Mouse (Mus musculus): ENCODE results near the gene Rftn2. TPM values are rescaled to one million over a fixed set of nuclear protein-coding genes. Genes with fewer than 3 reads are reported as not detected.
A peak's percentile ranks its signal among the peaks of the same experiment; 100 is the strongest.

Gene Rftn2
- total RNA-seq, 2 experiments from 2014 or later: 2.9 to 3.7 TPM

DNA sequence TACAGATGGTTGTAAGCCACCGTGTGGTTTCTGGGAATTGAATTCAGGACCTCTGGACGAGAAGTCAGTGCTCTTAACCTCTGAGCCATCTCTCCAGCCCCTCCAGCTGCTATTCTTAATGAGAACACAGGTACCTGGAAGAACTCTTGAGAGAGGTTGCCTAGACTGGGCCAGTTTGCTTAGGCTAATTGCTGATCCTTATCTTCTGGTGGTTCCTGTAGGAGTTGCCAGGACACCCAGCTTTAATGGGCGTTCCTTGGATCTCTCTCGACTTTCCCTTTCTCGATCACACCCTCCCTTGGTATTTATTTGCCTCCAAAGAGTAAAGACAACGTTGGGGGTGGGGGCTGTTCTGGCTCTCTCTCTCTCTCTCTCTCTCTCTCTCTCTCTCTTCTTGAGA lies 13.1 kb downstream of the Rftn2 start:
- no peak for DNase-seq
- intact Hi-C loops (cut with DNase I): no loop called here

GRCm38 (mm10) chr1:55212771-55213170 lies 13.8 kb downstream of the Rftn2 start:
- intact Hi-C loops (cut with DNase I): no loop called here
- no peak for DNase-seq

- DNase-seq: no peak
- intact Hi-C loops (cut with DNase I): no loop called here
Observed at GRCm38 (mm10) chr1:55211081-55211480, 15.5 kb downstream of the Rftn2 start.

- intact Hi-C loops (cut with DNase I): no loop called here
- no peak for DNase-seq
Observed at GRCm38 (mm10) chr1:55210202-55210965, 16.2 kb downstream of the Rftn2 start.

- intact Hi-C loops (cut with DNase I): no loop called here
- no peak for DNase-seq
Observed at GRCm38 (mm10) chr1:55208500-55209140, 18.0 kb downstream of the Rftn2 start.

DNA sequence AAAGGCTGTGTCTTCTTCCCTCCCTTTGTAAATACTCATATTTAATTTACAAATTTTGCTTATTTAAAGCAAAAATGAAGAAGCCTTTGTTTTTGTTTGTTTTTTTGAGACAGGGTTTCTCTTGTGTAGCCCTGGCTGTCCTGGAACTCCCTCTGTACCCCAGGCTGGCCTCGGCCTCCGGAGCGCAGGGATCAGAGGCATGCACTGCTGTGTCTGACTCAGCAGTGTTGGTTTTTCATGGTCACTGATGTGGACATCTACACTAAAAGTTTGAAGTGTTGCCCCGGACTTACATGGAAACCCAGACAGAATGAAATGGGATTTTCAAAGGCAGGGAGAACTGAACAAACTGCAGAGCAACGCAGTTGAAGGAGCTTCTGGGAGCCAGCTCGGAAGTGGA lies 19.0 kb downstream of the Rftn2 start:
- no peak for DNase-seq
- intact Hi-C loops (cut with DNase I): no loop called here

DNA sequence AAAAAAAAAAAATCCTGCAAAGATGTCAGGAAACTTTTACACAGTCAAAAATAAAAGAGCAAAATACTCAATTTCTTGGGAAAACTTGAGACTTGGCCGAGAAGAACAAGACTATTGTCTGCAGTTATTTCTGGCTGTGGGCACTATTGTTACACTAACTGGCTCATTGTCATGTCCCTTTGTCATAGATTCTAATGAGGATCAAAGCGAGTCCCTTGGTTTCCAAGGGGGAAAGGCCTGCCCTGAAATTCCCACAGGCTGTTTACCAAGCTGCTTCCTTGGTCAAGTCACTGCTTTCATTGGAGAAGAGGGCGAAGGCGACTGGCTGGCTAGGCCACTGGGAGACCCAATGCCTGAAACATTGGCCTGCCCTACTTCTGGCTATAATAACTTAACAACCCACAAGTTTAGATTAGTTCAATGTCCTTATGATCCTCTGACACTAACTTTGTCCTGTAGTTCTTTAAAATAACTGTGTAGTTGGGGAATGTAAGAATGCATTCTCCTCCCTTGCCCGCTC lies 20.7 kb downstream of the Rftn2 start:
- intact Hi-C loops (cut with DNase I): no loop called here
- no peak for DNase-seq

- intact Hi-C loops (cut with DNase I): no loop called here
- DNase-seq: peak; percentile 33 to 39
Observed at GRCm38 (mm10) chr1:55201850-55202752, 24.5 kb downstream of the Rftn2 start.

DNA sequence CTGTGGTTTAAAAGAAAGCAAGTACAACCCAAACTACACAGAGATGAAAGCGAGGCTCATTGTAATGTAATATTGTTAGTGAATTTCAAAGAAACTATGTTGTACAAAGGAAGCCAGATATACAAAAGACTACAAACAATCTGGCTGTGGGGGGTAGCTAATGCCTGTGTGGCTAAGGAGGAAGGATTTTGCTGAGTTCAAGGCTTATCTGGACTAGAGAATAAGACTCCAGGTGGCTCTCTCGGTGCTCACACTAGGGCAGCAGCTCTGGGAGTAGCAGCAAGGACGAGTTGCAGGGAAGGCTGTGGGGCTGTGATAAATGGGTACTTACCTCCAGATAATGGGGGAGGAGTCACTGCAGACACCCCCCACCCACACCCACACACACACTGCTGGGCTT lies 27.9 kb downstream of the Rftn2 start:
- DNase-seq: no peak
- intact Hi-C loops (cut with DNase I): no loop called here

DNA sequence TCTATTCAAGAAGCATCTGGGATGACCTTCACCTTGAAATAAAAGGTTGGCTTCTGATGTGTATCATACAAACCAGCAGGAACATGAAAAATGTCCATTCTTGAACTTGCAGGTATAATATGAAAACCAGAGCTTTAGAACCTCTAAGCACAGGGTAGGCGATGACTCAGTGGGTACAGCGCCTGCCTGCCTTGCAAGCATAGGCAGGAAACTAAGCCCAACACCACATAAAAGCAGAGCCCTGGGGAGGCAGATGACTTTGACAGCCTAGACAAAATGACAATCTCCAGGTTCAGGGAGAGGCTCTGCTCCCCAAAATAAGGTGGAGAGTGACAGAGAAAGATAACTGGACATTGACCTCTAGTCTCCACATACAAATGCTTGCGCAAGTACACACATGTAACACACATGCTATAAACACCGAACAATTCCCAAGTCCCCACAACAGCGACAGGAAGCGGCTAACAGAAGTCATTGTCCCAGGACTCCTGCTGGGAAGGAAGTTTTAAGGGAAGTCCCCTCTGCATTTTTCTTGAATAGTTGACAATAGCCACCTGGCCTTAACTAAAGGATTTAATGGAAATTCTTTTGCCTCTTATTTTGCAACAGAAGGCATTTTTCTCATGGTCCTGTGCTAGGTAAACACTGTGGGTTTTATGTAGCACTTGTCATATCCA lies 30.1 kb downstream of the Rftn2 start:
- intact Hi-C loops (cut with DNase I): no loop called here
- DNase-seq: no peak

DNA sequence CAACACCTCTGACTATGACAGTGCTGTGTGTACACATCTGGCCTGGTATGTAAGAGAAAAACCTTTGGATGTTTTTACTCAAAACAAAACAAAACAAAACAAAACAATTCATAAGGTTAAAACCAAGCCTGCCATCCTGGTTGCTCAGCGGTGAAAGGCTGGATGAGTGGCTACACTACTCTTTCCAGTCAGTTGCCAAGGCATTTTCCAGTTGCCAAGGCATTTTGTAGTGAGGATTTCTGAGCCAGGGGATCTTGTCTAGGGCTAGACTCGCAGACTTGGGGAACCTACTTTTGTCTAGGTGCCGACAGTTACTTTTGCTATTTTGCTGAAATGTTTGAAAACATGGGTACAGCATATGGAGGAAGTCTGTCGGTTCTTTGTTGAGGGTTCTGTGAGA lies 31.6 kb downstream of the Rftn2 start:
- DNase-seq: no peak
- intact Hi-C loops (cut with DNase I): no loop called here

DNA sequence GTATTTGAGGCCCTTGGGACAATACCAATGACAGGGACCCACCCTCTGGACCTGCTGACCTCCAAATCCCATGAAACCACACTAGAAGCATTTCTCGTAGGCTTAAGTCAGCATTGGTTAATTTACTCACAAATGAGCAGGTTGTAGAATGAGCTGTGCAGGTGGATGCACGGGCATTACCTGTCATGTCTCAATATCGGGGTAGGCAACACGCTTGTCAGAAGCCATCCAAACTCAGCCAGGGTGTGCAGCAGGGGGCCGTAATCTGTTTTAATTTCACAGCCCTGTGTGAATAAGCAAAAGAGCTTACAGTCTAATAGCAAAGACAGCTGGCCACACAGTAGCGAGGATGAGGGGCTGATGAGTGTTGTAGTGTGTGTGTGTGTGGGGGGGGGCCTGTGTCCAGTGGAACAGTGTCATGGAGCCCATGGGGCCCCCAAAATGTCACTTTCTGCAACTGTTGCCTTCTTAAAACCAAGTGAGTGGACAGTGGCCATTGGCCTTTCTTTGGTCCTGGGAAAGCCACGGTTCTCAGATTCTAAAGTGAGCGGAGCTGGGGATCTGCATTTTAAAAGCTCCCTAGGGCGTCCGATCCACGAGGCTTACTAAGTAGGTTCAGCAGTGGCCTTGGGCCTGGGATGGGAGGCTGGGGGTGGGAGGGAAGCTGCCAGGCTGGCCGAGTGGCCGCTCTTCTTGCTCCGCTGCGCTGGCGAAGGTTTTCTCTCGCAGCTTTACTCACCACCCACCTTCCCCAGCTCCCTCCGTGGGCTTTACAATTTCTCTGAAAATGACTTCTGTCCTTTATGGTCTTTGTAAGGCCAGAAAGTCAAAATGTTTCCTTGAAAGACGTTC lies 32.3 kb downstream of the Rftn2 start:
- intact Hi-C loops (cut with DNase I): no loop called here

GRCm38 (mm10) chr1:55193316-55193715 lies 33.3 kb downstream of the Rftn2 start:
- intact Hi-C loops (cut with DNase I): no loop called here

More for the DNA sequence above, 32.3 kb downstream of the Rftn2 start:
- DNase-seq: no peak

GRCm38 (mm10) chr1:55192824-55193223 lies 33.8 kb downstream of the Rftn2 start:
- intact Hi-C loops (cut with DNase I): no loop called here
- DNase-seq: no peak

More at GRCm38 (mm10) chr1:55193316-55193715, 33.3 kb downstream of the Rftn2 start:
- peak in 1 of 2 experiments; percentile 26 for DNase-seq

GRCm38 (mm10) chr1:55192015-55192414 lies 34.6 kb downstream of the Rftn2 start:
- no peak for DNase-seq
- intact Hi-C loops (cut with DNase I): no loop called here

DNA sequence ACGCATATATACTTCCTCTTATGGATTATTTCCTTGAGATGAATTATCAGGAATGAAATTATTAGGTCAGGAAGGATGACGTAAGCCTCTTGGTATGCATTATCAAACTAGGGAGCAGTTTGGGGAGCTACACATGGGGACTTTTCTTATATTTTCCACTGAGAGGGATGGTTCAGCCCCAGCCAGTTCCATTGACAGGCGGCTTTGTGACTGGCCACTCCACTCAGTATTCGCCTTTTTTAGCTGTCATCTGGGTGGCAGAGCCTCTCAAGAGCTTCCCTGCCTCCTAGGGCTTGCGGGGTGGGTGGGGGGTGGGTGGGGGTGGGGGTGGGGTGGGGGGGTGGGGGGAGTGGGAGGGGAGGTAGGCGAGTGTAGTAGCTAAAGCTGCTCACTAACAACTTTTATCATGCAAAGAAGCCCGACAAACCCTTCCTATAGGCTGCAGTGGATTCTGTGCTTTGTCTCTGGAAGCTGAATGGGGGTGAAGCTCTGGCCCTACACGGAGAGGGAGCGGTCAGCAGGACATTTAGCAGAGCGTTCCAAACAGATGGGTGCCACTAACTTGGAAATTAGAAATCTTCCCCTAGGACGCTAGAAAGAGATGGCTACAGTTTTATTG lies 39.9 kb downstream of the Rftn2 start:
- intact Hi-C loops (cut with DNase I): no loop called here
- DNase-seq: no peak

- intact Hi-C loops (cut with DNase I): no loop called here
- no peak for DNase-seq
Observed at GRCm38 (mm10) chr1:55185718-55186117, 40.9 kb downstream of the Rftn2 start.

DNA sequence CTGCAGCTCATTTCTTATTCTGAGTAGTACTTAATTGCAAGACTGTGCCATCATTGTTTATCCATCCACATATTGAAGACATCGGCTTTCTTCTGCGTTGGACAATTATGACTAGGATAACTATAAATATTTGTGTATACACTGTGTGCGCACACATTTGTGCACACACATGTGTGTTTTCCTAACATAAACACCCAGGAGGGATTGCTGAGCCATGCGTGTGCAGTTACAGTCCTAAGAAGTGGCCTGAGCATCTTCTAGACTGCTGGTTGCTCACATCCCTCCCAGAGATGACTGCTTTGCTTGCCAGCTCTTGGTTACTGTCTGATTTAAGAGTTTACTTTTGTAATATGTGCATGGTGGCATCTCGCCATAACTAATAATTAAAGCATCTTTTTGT lies 44.2 kb downstream of the Rftn2 start:
- no peak for DNase-seq
- intact Hi-C loops (cut with DNase I): no loop called here
